23 mouse cellular contexts compared by ENCODE assay signal in the genomic region with DNA sequence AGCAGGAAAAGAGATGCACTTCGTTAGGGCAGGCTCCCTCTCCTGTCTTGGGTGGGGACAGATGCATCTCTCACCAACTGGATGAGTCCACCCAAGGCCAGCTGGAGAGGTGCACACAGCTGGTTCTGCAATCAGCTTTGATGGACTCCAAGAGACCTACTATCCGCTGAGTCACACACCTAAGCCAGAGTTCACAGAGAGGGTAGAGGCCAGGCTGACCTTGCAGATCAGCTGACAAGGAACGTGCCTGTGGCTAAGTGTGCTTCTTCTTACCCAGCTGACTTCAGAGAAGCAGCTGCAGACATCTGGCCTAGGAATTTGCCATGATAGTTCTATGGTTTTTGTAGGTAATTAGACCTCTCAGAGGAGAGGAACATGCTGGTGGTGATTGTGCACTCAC.
DNase-seq lines count a peak whose midpoint lies in the region; ATAC-seq and TF ChIP-seq lines count a peak whose summit lies in the region.
"Had no signal": no experiment of that assay in that cellular context is flagged by ENCODE, and none has a peak within 500 bp of the region (broad histone marks: within the 10 kb centered on the region; RNA-seq: fewer than 3 reads in every experiment).

No protein-coding gene starts in this region.

- no peaks in the 10 kb centered on the region for H3K9me3 ChIP-seq in forebrain, embryonic 13.5 days (replicated peaks)
- no peaks in the 10 kb centered on the region for H3K9me3 ChIP-seq in forebrain, embryonic 14.5 days (replicated peaks; ENCODE audit: control insufficient read depth, low read length)
- H3K9me3 ChIP-seq: embryonic facial prominence, embryonic 10.5 days; embryonic facial prominence, embryonic 15.5 days; hindbrain, embryonic 13.5 days; kidney, embryonic 15.5 days had no signal

- TF ChIP-seq CTCF in testis, adult 2 months (IDR thresholded peaks at IDR 0.05; ENCODE audit: control insufficient read depth, insufficient read depth, insufficient replicate concordance, low read depth, low read length) = no peak
- no peak for TF ChIP-seq CTCF in left cerebral cortex, adult 2 months (IDR thresholded peaks at IDR 0.05)

- 0 out of 2 replicates have a peak, but pooled peaks cover 3% of the 10 kb centered on the region for H3K27me3 ChIP-seq in forebrain, embryonic 13.5 days
- H3K27me3 ChIP-seq in forebrain, embryonic 14.5 days (replicated peaks; ENCODE audit: control insufficient read depth, insufficient read depth, low read length) = no peaks in the 10 kb centered on the region
- H3K27me3 ChIP-seq in testis, adult 2 months (ENCODE audit: control insufficient read depth, insufficient read depth, low read length) = no peaks in the 10 kb centered on the region
- H3K27me3 ChIP-seq: embryonic facial prominence, embryonic 15.5 days; heart, embryonic 12.5 days; hindbrain, embryonic 13.5 days; kidney, embryonic 15.5 days had no signal

- intact Hi-C loops in left cerebral cortex, adult 2 months (cut with DNase I) = no loop called here

- H3K4me1 ChIP-seq in forebrain, embryonic 13.5 days = peaks cover 3% of the 10 kb centered on the region; the same call in 1 of the 2 replicates
- no peaks in the 10 kb centered on the region; the same call in 1 of the 2 replicates for H3K4me1 ChIP-seq in forebrain, embryonic 14.5 days (ENCODE audit: control insufficient read depth, insufficient read depth, low read length)
- peaks cover 5% of the 10 kb centered on the region; the same call in 1 of the 2 replicates for H3K4me1 ChIP-seq in testis, adult 2 months (ENCODE audit: control insufficient read depth, insufficient read depth, low read length)
- H3K4me1 ChIP-seq: embryonic facial prominence, embryonic 10.5 days; embryonic facial prominence, embryonic 15.5 days; heart, embryonic 12.5 days; kidney, embryonic 15.5 days had no signal

- no peak for ATAC-seq in forebrain, embryonic 13.5 days
- ATAC-seq in forebrain, embryonic 14.5 days = no peak

- TF ChIP-seq POLR2A in testis, adult 2 months (IDR thresholded peaks at IDR 0.05; ENCODE audit: control insufficient read depth, low read depth, low read length) = no peak

- no peak for DNase-seq in forebrain, embryonic 14.5 days (ENCODE audit: low spot score)
- no peak for DNase-seq in testis, postnatal 10 days (ENCODE audit: low spot score)
- DNase-seq in adrenal gland, postnatal 10 days = peak; percentile 11
- DNase-seq in left cerebral cortex, adult 2 months (ENCODE audit: extremely low spot score in 1 of 2, low spot score in 2 of 2) = no peak
- no peak for DNase-seq in cerebellum, postnatal 14 days
- DNase-seq: cerebellum, adult 18-20 months; cerebellum, postnatal 25 days; gastrocnemius, adult 2 months; heart, adult 2 months; heart, postnatal 4 days; kidney, adult 11 months; kidney, postnatal 25 days; lung, postnatal 10 days; right cerebral cortex, postnatal 14 days; thymus, postnatal 14 days had no signal

- no peak overlapping the region for H3K9ac ChIP-seq in forebrain, embryonic 13.5 days
- H3K9ac ChIP-seq in forebrain, embryonic 14.5 days (ENCODE audit: low read length) = no peak overlapping the region
- H3K9ac ChIP-seq: embryonic facial prominence, embryonic 15.5 days; heart, embryonic 12.5 days; hindbrain, embryonic 13.5 days; kidney, embryonic 15.5 days had no signal

- H3K36me3 ChIP-seq in forebrain, embryonic 13.5 days (ENCODE audit: poor library complexity, severe bottlenecking) = no peaks in the 10 kb centered on the region
- H3K36me3 ChIP-seq in forebrain, embryonic 14.5 days (ENCODE audit: control insufficient read depth, insufficient read depth, low read length) = no peaks in the 10 kb centered on the region
- no peaks in the 10 kb centered on the region for H3K36me3 ChIP-seq in testis, adult 2 months (ENCODE audit: control insufficient read depth, insufficient read depth, low read length)
- H3K36me3 ChIP-seq: embryonic facial prominence, embryonic 10.5 days; embryonic facial prominence, embryonic 15.5 days; heart, embryonic 12.5 days; hindbrain, embryonic 13.5 days; kidney, embryonic 15.5 days had no signal

- H3K4me2 ChIP-seq in forebrain, embryonic 13.5 days = no peak overlapping the region
- no peak overlapping the region for H3K4me2 ChIP-seq in forebrain, embryonic 14.5 days (ENCODE audit: low read length)
- H3K4me2 ChIP-seq: embryonic facial prominence, embryonic 15.5 days; heart, embryonic 12.5 days; hindbrain, embryonic 13.5 days; kidney, embryonic 15.5 days; liver, embryonic 11.5 days had no signal

- H3K27ac ChIP-seq in forebrain, embryonic 13.5 days = 0 out of 2 replicates have a peak overlapping the region, but pooled peaks have one; percentile 44
- H3K27ac ChIP-seq in forebrain, embryonic 14.5 days (ENCODE audit: low read depth, low read length) = no peak overlapping the region
- H3K27ac ChIP-seq in testis, adult 2 months (ENCODE audit: control insufficient read depth, insufficient read depth, low read depth, low read length) = 0 out of 2 replicates have a peak overlapping the region, but pooled peaks have one; percentile 5
- H3K27ac ChIP-seq in left cerebral cortex, adult 2 months = no peak overlapping the region
- H3K27ac ChIP-seq: embryonic facial prominence, embryonic 10.5 days; embryonic facial prominence, embryonic 15.5 days; gastrocnemius, adult 2 months; heart, adult 2 months; hindbrain, embryonic 13.5 days; kidney, embryonic 15.5 days had no signal

- 93% methylated on average over 3 of the region's 3 CpGs for WGBS in forebrain, embryonic 13.5 days
- WGBS in forebrain, embryonic 14.5 days = 75% methylated on average over 3 of the region's 3 CpGs

- no peak overlapping the region for H3K4me3 ChIP-seq in forebrain, embryonic 13.5 days
- no peak overlapping the region for H3K4me3 ChIP-seq in forebrain, embryonic 14.5 days (ENCODE audit: low read depth, low read length)
- no peak overlapping the region for H3K4me3 ChIP-seq in testis, adult 2 months (ENCODE audit: control insufficient read depth, low read depth, low read length)
- no peak overlapping the region for H3K4me3 ChIP-seq in left cerebral cortex, adult 2 months
- H3K4me3 ChIP-seq: embryonic facial prominence, embryonic 10.5 days; embryonic facial prominence, embryonic 15.5 days; gastrocnemius, adult 2 months; heart, adult 2 months; heart, embryonic 12.5 days; hindbrain, embryonic 13.5 days; kidney, embryonic 15.5 days had no signal

Comparison
In these comparisons a context has a peak if more than half of its experiments do, and no peak if none do; other contexts are left out.
1. H3K27ac ChIP-seq: peak in forebrain, embryonic 13.5 days (single experiment) and testis, adult 2 months (single experiment); none in forebrain, embryonic 14.5 days (single experiment) and left cerebral cortex, adult 2 months (single experiment).